Mouse (Mus musculus) olfactory bulb, adult 2 months (tissue): ENCODE measurements around the gene Rxrg.

Experiments used
- CTCF ChIP-seq: fragments of 200-500 bp; IDR thresholded peaks from 2 replicates; pipeline ENCODE4 v1.5.1; 2012; ENCODE audit warnings: low read depth, mild to moderate bottlenecking, low read length, moderate library complexity; ENCODE audit not compliant: insufficient read depth
- POLR2A ChIP-seq: fragments of 200-500 bp; IDR thresholded peaks from 2 replicates; pipeline ENCODE4 v1.6.1; 2012; ENCODE audit warnings: mild to moderate bottlenecking, low read depth, low read length, moderate library complexity; ENCODE audit not compliant: insufficient read depth

- TF ChIP-seq POLR2A (no peak), CTCF (no peak)
Measured at GRCm38 (mm10) chr1:167649122-167649633, 51.0 kb downstream of the Rxrg start.
